Mouse (Mus musculus): Measurements from ENCODE around the gene Ndufs1.

DNA sequence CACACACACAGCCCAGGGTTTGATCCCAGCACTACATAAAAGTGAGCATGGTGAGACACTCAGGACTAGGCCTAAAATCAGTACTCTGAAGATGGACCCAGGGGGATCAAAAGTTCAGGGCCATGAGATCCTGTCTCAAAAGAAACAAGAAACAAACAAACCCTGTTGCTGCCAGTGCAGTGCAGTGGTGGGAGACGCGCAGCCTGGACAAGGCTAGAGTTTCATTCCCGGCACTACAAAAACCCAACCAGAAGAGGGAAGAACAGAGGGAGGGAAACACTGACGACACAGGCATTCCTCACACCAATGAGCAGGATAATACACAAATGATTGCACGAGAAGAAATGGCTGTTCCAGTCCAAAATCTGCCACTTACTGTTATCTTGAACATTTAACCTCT lies 80.6 kb downstream of the Ndufs1 start:
- TF ChIP-seq CTCF (IDR thresholded peaks at IDR 0.05; ENCODE audit: low read depth), result no peak
- no peak for TF ChIP-seq EP300 (IDR thresholded peaks at IDR 0.05; ENCODE audit: low read depth)

Data from liver, embryonic 14.5 days (tissue).